Mouse (Mus musculus): ENCODE data around the gene Rilpl1.
A peak's percentile ranks its signal among the peaks of the same experiment; 100 is the strongest.
"Not testable (repeated sequence)": the region's sequence is repeated elsewhere in the genome, so short reads cannot be mapped to it uniquely, and the experiment has no call there.

The Rilpl1 gene

GRCm38 (mm10) chr5:124491732-124492131, 39.5 kb downstream of the Rilpl1 start:
- DNase-seq (ENCODE audit: low spot score), result no peak

GRCm38 (mm10) chr5:124488885-124489284, 42.3 kb downstream of the Rilpl1 start:
- no peak for DNase-seq (ENCODE audit: low spot score)

- DNase-seq (ENCODE audit: low spot score), result no peak
These were observed 45.5 kb downstream of the Rilpl1 start for GRCm38 (mm10) chr5:124485654-124486053.

- DNase-seq (ENCODE audit: low spot score), result no peak
These were observed 47.4 kb downstream of the Rilpl1 start for GRCm38 (mm10) chr5:124483655-124484396.

GRCm38 (mm10) chr5:124482966-124483654, 48.1 kb downstream of the Rilpl1 start, which contains the start of gene Snrnp35:
Snrnp35 (plus strand) TSS chr5:124483134.
- peak; percentile 93 for DNase-seq (ENCODE audit: low spot score)

- peak; percentile 61 for DNase-seq (ENCODE audit: low spot score)
These were observed 48.7 kb downstream of the Rilpl1 start for GRCm38 (mm10) chr5:124482436-124482965.

- DNase-seq (ENCODE audit: low spot score), result no peak
These were observed 49.5 kb downstream of the Rilpl1 start for GRCm38 (mm10) chr5:124481714-124482113.

- DNase-seq (ENCODE audit: low spot score), result no peak
These were observed 51.1 kb downstream of the Rilpl1 start for GRCm38 (mm10) chr5:124480119-124480518.

GRCm38 (mm10) chr5:124478873-124479204, 52.4 kb downstream of the Rilpl1 start:
- no peak for DNase-seq (ENCODE audit: low spot score)

GRCm38 (mm10) chr5:124470591-124471171, 60.5 kb downstream of the Rilpl1 start:
- DNase-seq (ENCODE audit: low spot score), result no peak

- DNase-seq (ENCODE audit: low spot score), result no peak
These were observed 61.7 kb downstream of the Rilpl1 start for GRCm38 (mm10) chr5:124469486-124469885.

GRCm38 (mm10) chr5:124468365-124468764, 62.8 kb downstream of the Rilpl1 start:
- no peak for DNase-seq (ENCODE audit: low spot score)

GRCm38 (mm10) chr5:124467766-124468165, 63.4 kb downstream of the Rilpl1 start:
- DNase-seq (ENCODE audit: low spot score), result no peak

- no peak for DNase-seq (ENCODE audit: low spot score)
These were observed 66.3 kb downstream of the Rilpl1 start for GRCm38 (mm10) chr5:124464905-124465304.

GRCm38 (mm10) chr5:124463462-124463861, 67.7 kb downstream of the Rilpl1 start:
- no peak for DNase-seq (ENCODE audit: low spot score)

GRCm38 (mm10) chr5:124462297-124463025, 68.7 kb downstream of the Rilpl1 start:
- no peak for DNase-seq (ENCODE audit: low spot score)

- DNase-seq (ENCODE audit: low spot score), result not testable (repeated sequence)
These were observed 70.3 kb downstream of the Rilpl1 start for GRCm38 (mm10) chr5:124460922-124461321.

- no peak for DNase-seq (ENCODE audit: low spot score)
These were observed 74.4 kb downstream of the Rilpl1 start for GRCm38 (mm10) chr5:124456762-124457161.

GRCm38 (mm10) chr5:124454082-124454419, 77.1 kb downstream of the Rilpl1 start:
- DNase-seq (ENCODE audit: low spot score), result no peak

GRCm38 (mm10) chr5:124453339-124454081, 77.7 kb downstream of the Rilpl1 start:
- DNase-seq (ENCODE audit: low spot score), result no peak

- DNase-seq (ENCODE audit: low spot score), result no peak
These were observed 78.5 kb downstream of the Rilpl1 start for GRCm38 (mm10) chr5:124452494-124453228.

Data from yolk sac, embryonic 10.5 days (tissue).